Mouse (Mus musculus): ENCODE measurements around the gene Dot1l. TPM values are rescaled to one million over a fixed set of nuclear protein-coding genes. Genes with fewer than 3 reads are reported as not detected.

Gene Dot1l
- 6.2 and 7.6 TPM in 2 replicates for polyA plus RNA-seq (2015; fragmentation: Nextera tagmentation; extraction: Ambion mirVana)

DNA sequence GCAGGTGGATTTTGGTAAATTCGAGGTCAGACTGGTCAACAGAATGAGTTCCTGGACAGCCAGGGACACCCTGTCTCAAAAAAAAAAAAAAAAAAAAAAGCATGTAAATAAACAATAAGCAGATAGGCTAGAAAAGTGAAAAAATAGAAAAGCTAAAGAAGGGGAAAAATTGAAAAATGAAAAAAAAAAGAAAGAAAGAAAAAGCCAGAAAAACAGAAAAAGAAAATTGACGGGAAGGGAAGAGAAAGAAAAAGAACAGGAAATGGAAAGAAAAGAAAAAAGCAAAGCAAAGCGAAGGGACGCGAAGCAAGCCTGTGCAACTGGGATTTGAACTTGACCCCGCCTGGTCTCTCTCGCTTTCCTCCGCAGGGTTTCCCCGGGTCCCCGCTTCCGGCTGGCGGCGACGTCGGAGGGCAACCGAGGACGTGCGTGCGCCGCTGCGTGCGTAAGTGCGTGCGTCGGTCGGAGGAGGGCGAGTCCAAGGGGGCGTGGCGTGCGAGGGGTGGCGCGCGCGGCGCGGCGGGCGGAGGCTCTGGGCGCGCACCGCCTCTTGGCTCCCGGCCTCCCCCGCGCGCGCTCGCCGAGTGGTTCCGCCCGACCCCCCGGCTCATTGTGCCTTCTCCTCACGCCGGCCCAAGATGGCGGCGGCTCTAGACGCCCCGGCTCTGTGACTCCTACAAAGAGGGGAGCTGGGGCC lies at the start of gene Dot1l:
Gene Dot1l, plus strand, starts transcription at position 613 of the 697 bp plus-strand sequence.
- H3K9me3 ChIP-seq (ENCODE audit: control insufficient read depth), result no peaks in the 10 kb centered on the region
- peaks cover 2% of the 10 kb centered on the region for H3K4me1 ChIP-seq (replicated peaks; ENCODE audit: control insufficient read depth, insufficient read depth, low read length)
- peak within 1 kb of the TSS; percentile 99 for H3K4me3 ChIP-seq (ENCODE audit: low read depth, low read length)
- 1% methylated on average over 53 of the region's 57 CpGs for WGBS
- no peaks in the 10 kb centered on the region for H3K36me3 ChIP-seq (ENCODE audit: control insufficient read depth, insufficient read depth)
- H3K27me3 ChIP-seq (replicated peaks; ENCODE audit: control insufficient read depth, insufficient read depth, low read length), result no peaks in the 10 kb centered on the region
- peak; percentile 86 for ATAC-seq
- peak within 1 kb of the TSS; percentile 87 for H3K4me2 ChIP-seq (replicated peaks; ENCODE audit: low read depth)
- TF ChIP-seq CTCF (IDR thresholded peaks at IDR 0.05; ENCODE audit: low read depth), result no peak; the same call in 1 of the 2 replicates
- peak within 1 kb of the TSS; percentile 91 for H3K9ac ChIP-seq (ENCODE audit: low read depth, low read length)
- peak within 1 kb of the TSS; percentile 82 for H3K27ac ChIP-seq (ENCODE audit: low read depth, low read length)

DNA sequence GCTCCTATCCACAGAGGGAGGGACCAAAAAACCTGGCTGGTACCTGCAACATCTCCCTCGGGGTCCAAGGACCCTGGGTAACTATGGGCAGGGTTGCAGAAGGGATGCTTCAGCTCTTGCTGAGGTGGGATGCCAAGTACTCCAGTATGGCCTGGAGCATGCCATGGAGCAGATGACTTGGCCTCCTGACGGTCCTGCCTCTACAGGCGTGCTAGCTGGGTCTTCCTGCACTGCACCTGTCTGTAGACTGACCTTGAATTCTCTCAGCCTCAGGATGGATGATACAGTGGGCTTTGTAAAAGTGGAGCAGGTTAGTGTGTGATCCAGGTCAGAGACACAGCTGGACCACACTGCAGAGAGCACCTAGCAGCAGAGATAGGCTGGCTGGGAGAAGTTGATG lies 49.5 kb upstream of the Dot1l start:
- no peak for TF ChIP-seq CTCF (IDR thresholded peaks at IDR 0.05; ENCODE audit: low read depth)
- H3K9me3 ChIP-seq (ENCODE audit: control insufficient read depth), result no peaks in the 10 kb centered on the region
- no peak overlapping the region for H3K9ac ChIP-seq (ENCODE audit: low read depth, low read length)
- no peaks in the 10 kb centered on the region for H3K27me3 ChIP-seq (replicated peaks; ENCODE audit: control insufficient read depth, insufficient read depth, low read length)
- no peak overlapping the region for H3K4me2 ChIP-seq (replicated peaks; ENCODE audit: low read depth)
- peaks cover 44% of the 10 kb centered on the region for H3K36me3 ChIP-seq (ENCODE audit: control insufficient read depth, insufficient read depth)
- H3K4me1 ChIP-seq (replicated peaks; ENCODE audit: control insufficient read depth, insufficient read depth, low read length), result 0 out of 2 replicates have a peak, but pooled peaks cover 3% of the 10 kb centered on the region
- ATAC-seq, result no peak
- WGBS, result 77% methylated on average over 3 of the region's 3 CpGs
- H3K27ac ChIP-seq (ENCODE audit: low read depth, low read length), result no peak overlapping the region
- no peak overlapping the region for H3K4me3 ChIP-seq (ENCODE audit: low read depth, low read length)

DNA sequence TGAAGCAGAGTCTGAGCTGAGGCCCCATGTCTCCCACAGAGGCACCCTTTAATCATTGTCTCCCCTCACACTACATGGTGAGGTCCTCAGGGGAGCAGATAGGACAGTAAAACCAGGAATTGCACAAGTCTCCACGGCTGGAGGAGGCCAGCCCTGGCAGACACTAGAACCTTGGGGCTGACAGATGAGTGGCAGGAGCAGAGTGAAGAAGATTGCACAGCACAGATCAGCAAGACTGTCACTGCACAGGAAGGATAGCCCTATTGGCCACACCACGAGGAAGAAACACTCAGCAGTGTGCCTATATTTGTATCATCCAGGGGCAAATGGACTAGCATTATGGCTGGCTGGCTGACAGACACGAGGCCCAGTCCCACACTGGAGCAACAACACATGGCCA lies 44.2 kb upstream of the Dot1l start:
- H3K9ac ChIP-seq (ENCODE audit: low read depth, low read length), result no peak overlapping the region
- H3K36me3 ChIP-seq (ENCODE audit: control insufficient read depth, insufficient read depth), result peaks cover 92% of the 10 kb centered on the region
- H3K27me3 ChIP-seq (replicated peaks; ENCODE audit: control insufficient read depth, insufficient read depth, low read length), result no peaks in the 10 kb centered on the region
- H3K4me3 ChIP-seq (ENCODE audit: low read depth, low read length), result no peak overlapping the region
- no peak overlapping the region for H3K4me2 ChIP-seq (replicated peaks; ENCODE audit: low read depth)
- ATAC-seq, result no peak
- no peaks in the 10 kb centered on the region for H3K4me1 ChIP-seq (replicated peaks; ENCODE audit: control insufficient read depth, insufficient read depth, low read length)
- no peak overlapping the region for H3K27ac ChIP-seq (ENCODE audit: low read depth, low read length)
- no peak for TF ChIP-seq CTCF (IDR thresholded peaks at IDR 0.05; ENCODE audit: low read depth)
- WGBS, result 76% methylated on average over 3 of the region's 3 CpGs
- H3K9me3 ChIP-seq (ENCODE audit: control insufficient read depth), result no peaks in the 10 kb centered on the region

DNA sequence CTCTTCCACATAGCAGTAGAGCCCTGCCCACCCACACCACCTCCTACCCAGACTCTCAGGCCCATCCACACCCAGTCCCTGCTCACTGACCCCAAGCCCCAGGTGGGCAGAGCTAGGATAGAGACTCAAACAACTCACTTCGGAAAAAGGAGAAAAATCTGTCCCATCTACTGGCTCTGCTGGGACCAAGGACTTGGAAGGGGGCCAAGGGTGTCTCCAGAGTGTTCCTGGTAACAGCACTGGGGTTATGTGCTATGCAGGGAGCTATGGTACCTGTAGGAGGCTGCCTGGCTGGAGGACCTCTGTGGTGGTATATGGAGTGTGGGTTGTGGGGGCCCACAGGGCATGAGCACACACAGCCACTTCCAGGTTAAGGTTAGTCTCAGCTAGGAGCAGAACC lies 37.7 kb upstream of the Dot1l start:
- no peaks in the 10 kb centered on the region for H3K9me3 ChIP-seq (ENCODE audit: control insufficient read depth)
- H3K4me2 ChIP-seq (replicated peaks; ENCODE audit: low read depth), result no peak overlapping the region
- TF ChIP-seq CTCF (IDR thresholded peaks at IDR 0.05; ENCODE audit: low read depth), result no peak
- H3K4me3 ChIP-seq (ENCODE audit: low read depth, low read length), result no peak overlapping the region
- no peak overlapping the region for H3K9ac ChIP-seq (ENCODE audit: low read depth, low read length)
- H3K27me3 ChIP-seq (replicated peaks; ENCODE audit: control insufficient read depth, insufficient read depth, low read length), result no peaks in the 10 kb centered on the region
- H3K36me3 ChIP-seq (ENCODE audit: control insufficient read depth, insufficient read depth), result peaks cover 98% of the 10 kb centered on the region
- no peak for ATAC-seq
- 79% methylated on average over 1 of the region's 1 CpGs for WGBS
- no peak overlapping the region for H3K27ac ChIP-seq (ENCODE audit: low read depth, low read length)
- no peaks in the 10 kb centered on the region for H3K4me1 ChIP-seq (replicated peaks; ENCODE audit: control insufficient read depth, insufficient read depth, low read length)

DNA sequence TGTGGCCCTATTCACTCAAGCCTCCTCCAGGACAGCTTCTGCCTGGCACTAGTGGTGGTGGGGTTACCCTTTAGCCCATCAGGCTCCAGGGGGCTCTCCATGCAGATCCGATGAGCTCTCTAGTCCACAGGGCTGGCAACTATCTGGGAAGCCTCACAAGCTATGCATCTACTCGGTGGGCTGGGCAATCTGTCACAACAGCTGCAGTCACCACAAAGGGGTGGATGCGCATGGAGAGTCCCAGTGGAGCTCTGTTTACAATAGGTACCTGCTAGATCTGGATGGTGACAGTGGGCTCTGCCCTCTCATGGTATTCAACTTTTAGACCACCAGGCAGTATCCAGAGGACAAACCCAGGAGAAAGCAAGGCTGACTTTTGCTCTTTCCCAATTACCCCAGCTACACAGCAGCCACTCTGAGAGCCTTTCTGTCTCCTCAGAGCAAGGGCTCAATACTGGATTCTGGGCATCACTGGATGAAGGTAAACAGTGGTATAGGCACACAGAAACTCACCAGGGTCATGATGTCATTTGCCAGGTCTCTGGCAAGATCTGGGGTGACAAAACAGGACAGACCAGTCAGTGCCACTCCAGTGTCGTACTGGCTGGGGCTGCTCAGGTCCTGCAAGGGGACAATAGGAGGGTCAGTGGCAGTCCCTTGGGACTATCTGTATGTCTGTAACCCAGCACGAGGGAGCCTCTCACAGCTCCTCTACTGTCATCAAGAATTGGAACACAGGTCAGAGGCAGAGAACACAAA lies 27.5 kb upstream of the Dot1l start:
- 82% methylated on average over 5 of the region's 5 CpGs for WGBS
- no peak overlapping the region for H3K27ac ChIP-seq (ENCODE audit: low read depth, low read length)
- peaks cover 98% of the 10 kb centered on the region for H3K36me3 ChIP-seq (ENCODE audit: control insufficient read depth, insufficient read depth)
- no peaks in the 10 kb centered on the region for H3K27me3 ChIP-seq (replicated peaks; ENCODE audit: control insufficient read depth, insufficient read depth, low read length)
- no peak for TF ChIP-seq CTCF (IDR thresholded peaks at IDR 0.05; ENCODE audit: low read depth)
- H3K4me3 ChIP-seq (ENCODE audit: low read depth, low read length), result no peak overlapping the region
- H3K4me2 ChIP-seq (replicated peaks; ENCODE audit: low read depth), result no peak overlapping the region
- H3K9me3 ChIP-seq (ENCODE audit: control insufficient read depth), result no peaks in the 10 kb centered on the region
- no peaks in the 10 kb centered on the region for H3K4me1 ChIP-seq (replicated peaks; ENCODE audit: control insufficient read depth, insufficient read depth, low read length)
- no peak for ATAC-seq
- H3K9ac ChIP-seq (ENCODE audit: low read depth, low read length), result no peak overlapping the region

DNA sequence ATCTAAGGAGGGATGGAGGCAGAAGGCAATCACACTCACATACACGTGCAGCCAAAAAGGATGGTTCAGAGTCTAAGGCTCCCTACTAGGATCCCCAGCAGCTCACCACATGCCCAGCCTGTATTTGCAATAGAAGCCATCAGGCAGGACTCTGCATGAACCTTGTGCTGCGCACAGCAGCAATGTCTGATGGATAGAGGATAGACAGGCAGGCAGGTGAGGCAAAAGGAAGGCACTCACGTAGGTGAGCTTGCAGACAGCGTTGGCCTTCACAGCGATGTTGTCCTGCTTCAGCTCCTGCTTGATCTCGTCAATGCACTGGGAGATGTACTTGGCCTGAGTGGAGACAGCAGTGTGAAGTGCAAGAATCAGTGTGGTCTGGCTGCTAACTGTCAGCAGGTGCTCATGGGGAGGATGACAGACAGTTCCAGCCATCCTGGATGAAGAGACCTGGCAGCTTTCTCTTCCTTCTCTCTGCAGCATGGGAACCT lies 22.4 kb upstream of the Dot1l start:
- Histone ChIP-seq H3K27ac (ENCODE audit: low read depth, low read length) (no peak overlapping the region), H3K9me3 (ENCODE audit: control insufficient read depth) (no peaks in the 10 kb centered on the region), H3K4me3 (ENCODE audit: low read depth, low read length) (no peak overlapping the region), H3K4me1 (replicated peaks; ENCODE audit: control insufficient read depth, insufficient read depth, low read length) (no peaks in the 10 kb centered on the region), H3K9ac (ENCODE audit: low read depth, low read length) (no peak overlapping the region), H3K4me2 (replicated peaks; ENCODE audit: low read depth) (no peak overlapping the region), H3K36me3 (ENCODE audit: control insufficient read depth, insufficient read depth) (peaks cover 59% of the 10 kb centered on the region), H3K27me3 (replicated peaks; ENCODE audit: control insufficient read depth, insufficient read depth, low read length) (no peaks in the 10 kb centered on the region)
- TF ChIP-seq CTCF (IDR thresholded peaks at IDR 0.05; ENCODE audit: low read depth), result no peak
- 86% methylated on average over 6 of the region's 6 CpGs for WGBS
- no peak for ATAC-seq

All from intestine, postnatal 0 days (tissue).